Mouse (Mus musculus) hindbrain, postnatal 0 days (tissue): ENCODE results near the gene Acacb. TPM values are rescaled to one million over a fixed set of nuclear protein-coding genes. Genes with fewer than 3 reads are reported as not detected.
A peak's percentile ranks its signal among the peaks of the same experiment; 100 is the strongest.

Source experiments
- ATAC-seq: fragments of 200-750 bp; cut with Nextera tagmentation; 2 replicates; pipeline ENCODE4 v1.8.0; 2017; ENCODE audit warnings: mild to moderate bottlenecking, moderate TSS enrichment, moderate library complexity
- DNase-seq: peaks from one replicate; pipeline ENCODE4 v3.0.0-alpha.2; 2015; ENCODE audit warnings: low spot score
- H3K27ac ChIP-seq: fragments of 300-500 bp; sonication (generic); 2 replicates; pipeline ENCODE4 v1.5.1; 2014; ENCODE audit warnings: mild to moderate bottlenecking
- H3K27me3 ChIP-seq: fragments of 300-500 bp; sonication (generic); 2 replicates; pipeline ENCODE4 v1.6.1; 2014; ENCODE audit warnings: low read length, mixed read lengths; ENCODE audit not compliant: insufficient read depth
- H3K36me3 ChIP-seq: fragments of 300-500 bp; sonication (generic); 2 replicates; pipeline ENCODE4 v1.6.1; 2014; ENCODE audit warnings: low read length, mixed read lengths; ENCODE audit not compliant: insufficient read depth
- H3K4me1 ChIP-seq: fragments of 300-500 bp; sonication (generic); 2 replicates; pipeline ENCODE4 v1.6.1; 2014; ENCODE audit warnings: antibody characterized with exemption, low read length, mixed read lengths; ENCODE audit not compliant: insufficient read depth
- H3K4me2 ChIP-seq: fragments of 300-500 bp; sonication (generic); 2 replicates; pipeline ENCODE4 v1.6.1; 2014; ENCODE audit warnings: low read depth, mild to moderate bottlenecking, low read length, moderate library complexity, mixed read lengths
- H3K4me3 ChIP-seq: fragments of 300-500 bp; sonication (generic); 2 replicates; pipeline ENCODE4 v1.5.1; 2014; ENCODE audit warnings: low read length
- H3K9ac ChIP-seq: fragments of 300-500 bp; sonication (generic); replicated peaks from 2 replicates; pipeline ENCODE4 v1.6.1; 2014; ENCODE audit warnings: mild to moderate bottlenecking, low read length, moderate library complexity, mixed read lengths
- H3K9me3 ChIP-seq: fragments of 300-500 bp; sonication (generic); 2 replicates; pipeline ENCODE4 v1.6.1; 2016; ENCODE audit warnings: low read length, mixed read lengths
- CTCF ChIP-seq: IDR thresholded peaks from 2 replicates; pipeline ENCODE4 v1.5.1; 2016; ENCODE audit warnings: antibody characterized with exemption, control low read depth, low read depth
- WGBS: fragments of 180-500 bp; shearing (Covaris S2); extraction: QIAGEN DNeasy Blood & Tissue Kit; methylation state at CpG from one replicate; pipeline ENCODE4 v1.1.7; 2014; 5-methylcytosine and 5-hydroxymethylcytosine counted together
- polyA plus RNA-seq: library from polyadenylated mRNA; unstranded; fragments of >200 nt; fragmentation: Nextera tagmentation; extraction: Ambion mirVana; gene quantifications from 2 replicates; pipeline ENCODE4 v1.2.1, GENCODE M21; 2015
- total RNA-seq: library from RNA; depleted of rRNA; stranded (reverse); fragments of >200 nt; gene quantifications from 2 replicates; pipeline ENCODE4 v1.2.3, GENCODE M21; 2014

Acacb gene
- total and polyA plus RNA-seq, 2 experiments from 2014 or later = 6.1 to 7.0 TPM

GRCm38 (mm10) chr5:114187108-114187507, 40.8 kb downstream of the Acacb start:
- H3K4me1 ChIP-seq = no peaks in the 10 kb centered on the region
- WGBS = 71% methylated on average over 2 of the region's 2 CpGs
- H3K36me3 ChIP-seq = no peaks in the 10 kb centered on the region
- H3K9ac ChIP-seq = no peak overlapping the region
- TF ChIP-seq CTCF = no peak
- no peak overlapping the region for H3K4me3 ChIP-seq
- no peak overlapping the region for H3K4me2 ChIP-seq
- H3K27me3 ChIP-seq = no peaks in the 10 kb centered on the region
- DNase-seq (no peak), ATAC-seq (no peak)
- H3K27ac ChIP-seq = no peak overlapping the region
- no peaks in the 10 kb centered on the region for H3K9me3 ChIP-seq

GRCm38 (mm10) chr5:114188900-114189464, 42.6 kb downstream of the Acacb start:
- Histone ChIP-seq H3K4me2 (no peak overlapping the region), H3K36me3 (no peaks in the 10 kb centered on the region), H3K27me3 (no peaks in the 10 kb centered on the region), H3K4me1 (no peaks in the 10 kb centered on the region), H3K27ac (no peak overlapping the region), H3K4me3 (no peak overlapping the region), H3K9ac (no peak overlapping the region), H3K9me3 (no peaks in the 10 kb centered on the region)
- 78% methylated on average over 12 of the region's 12 CpGs for WGBS
- DNase-seq (no peak), ATAC-seq (no peak)
- TF ChIP-seq CTCF = peak; percentile 26

- H3K9ac ChIP-seq = no peak overlapping the region
- DNase-seq (no peak), ATAC-seq (no peak)
- H3K4me3 ChIP-seq = no peak overlapping the region
- H3K27me3 ChIP-seq = no peaks in the 10 kb centered on the region
- no peaks in the 10 kb centered on the region for H3K4me1 ChIP-seq
- H3K9me3 ChIP-seq = no peaks in the 10 kb centered on the region
- 79% methylated on average over 11 of the region's 11 CpGs for WGBS
- no peak overlapping the region for H3K4me2 ChIP-seq
- no peak overlapping the region for H3K27ac ChIP-seq
- TF ChIP-seq CTCF = no peak
- H3K36me3 ChIP-seq = no peaks in the 10 kb centered on the region
Measured at GRCm38 (mm10) chr5:114194161-114194560, 47.8 kb downstream of the Acacb start.

GRCm38 (mm10) chr5:114199116-114199777, 52.9 kb downstream of the Acacb start:
- DNase-seq (peak; percentile 49), ATAC-seq (no peak)
- Histone ChIP-seq H3K9ac (no peak overlapping the region; the same call in 1 of the 2 replicates), H3K4me1 (no peaks in the 10 kb centered on the region), H3K36me3 (no peaks in the 10 kb centered on the region), H3K9me3 (no peaks in the 10 kb centered on the region), H3K4me2 (0 out of 2 replicates have a peak overlapping the region, but pooled peaks have one; percentile 10), H3K27ac (no peak overlapping the region), H3K27me3 (no peaks in the 10 kb centered on the region), H3K4me3 (no peak overlapping the region)
- 24% methylated on average over 13 of the region's 13 CpGs for WGBS
- no peak for TF ChIP-seq CTCF

GRCm38 (mm10) chr5:114206158-114206557, 59.8 kb downstream of the Acacb start:
- Histone ChIP-seq H3K27ac (no peak overlapping the region), H3K36me3 (no peaks in the 10 kb centered on the region), H3K4me2 (no peak overlapping the region), H3K4me1 (no peaks in the 10 kb centered on the region), H3K27me3 (no peaks in the 10 kb centered on the region), H3K4me3 (no peak overlapping the region), H3K9ac (no peak overlapping the region), H3K9me3 (no peaks in the 10 kb centered on the region)
- WGBS = 73% methylated on average over 2 of the region's 2 CpGs
- ATAC-seq = no peak
- DNase-seq = no peak
- no peak for TF ChIP-seq CTCF

GRCm38 (mm10) chr5:114213183-114213582, 66.8 kb downstream of the Acacb start:
- H3K4me3 ChIP-seq = no peak overlapping the region
- 69% methylated on average over 10 of the region's 10 CpGs for WGBS
- H3K27ac ChIP-seq = no peak overlapping the region
- no peak overlapping the region for H3K9ac ChIP-seq
- ATAC-seq (no peak), DNase-seq (no peak)
- TF ChIP-seq CTCF = no peak
- H3K36me3 ChIP-seq = no peaks in the 10 kb centered on the region
- no peaks in the 10 kb centered on the region for H3K4me1 ChIP-seq
- no peaks in the 10 kb centered on the region for H3K9me3 ChIP-seq
- no peaks in the 10 kb centered on the region for H3K27me3 ChIP-seq
- H3K4me2 ChIP-seq = no peak overlapping the region

- Histone ChIP-seq H3K27ac (no peak overlapping the region), H3K4me3 (no peak overlapping the region), H3K36me3 (no peaks in the 10 kb centered on the region), H3K4me1 (no peaks in the 10 kb centered on the region), H3K9ac (no peak overlapping the region), H3K27me3 (no peaks in the 10 kb centered on the region), H3K9me3 (no peaks in the 10 kb centered on the region), H3K4me2 (no peak overlapping the region)
- WGBS = 80% methylated on average over 14 of the region's 14 CpGs
- DNase-seq = no peak
- TF ChIP-seq CTCF = no peak
- no peak for ATAC-seq
Measured at GRCm38 (mm10) chr5:114218771-114219170, 72.4 kb downstream of the Acacb start.
